In the genomic region with DNA sequence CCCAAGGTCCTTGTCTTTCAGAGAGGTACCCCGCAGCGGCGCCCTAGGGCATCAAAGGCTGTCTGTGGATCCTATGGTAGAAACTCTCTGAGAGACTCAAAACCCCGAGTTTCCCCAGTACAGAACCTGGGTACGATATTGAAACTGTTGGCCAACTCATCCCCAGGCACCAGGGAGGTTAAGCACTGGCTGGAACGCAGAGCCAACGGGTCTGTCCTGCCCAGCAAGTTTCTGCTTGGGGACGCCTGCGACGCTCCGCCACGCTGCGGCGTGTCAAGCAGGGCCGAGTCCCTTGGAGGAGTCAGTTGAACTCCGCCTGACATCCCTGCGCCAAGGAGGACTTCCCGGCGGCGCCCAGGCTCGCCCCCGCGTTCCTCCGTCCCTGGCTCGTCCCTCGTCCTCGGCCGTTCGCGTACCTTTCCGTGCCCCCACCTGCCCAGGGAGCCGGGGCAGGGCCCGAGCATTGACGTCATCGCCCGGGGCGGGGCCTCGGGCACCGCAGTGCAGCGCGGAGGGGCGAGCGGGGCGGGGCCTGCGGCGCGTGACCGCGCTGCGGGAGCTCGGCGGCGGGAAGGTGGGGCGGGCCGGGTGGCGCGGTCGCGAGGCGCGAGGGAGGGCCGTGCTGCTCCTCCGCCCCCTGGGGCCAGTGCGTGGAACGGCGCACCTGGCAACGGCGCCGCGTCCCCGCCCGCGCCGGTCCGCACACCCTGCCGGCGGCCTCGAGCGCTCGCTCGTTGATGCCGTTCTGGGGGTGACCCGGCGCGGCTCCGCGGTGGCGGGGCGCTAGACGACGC, we compare ENCODE assay signal across 8 mouse cellular contexts. TPM values are rescaled to one million over a fixed set of nuclear protein-coding genes. Genes with fewer than 3 reads are reported as not detected.
DNase-seq lines count a peak whose midpoint lies in the region; ATAC-seq and TF ChIP-seq lines count a peak whose summit lies in the region.

A gene (plus strand): TSS at position 577 of the 794 bp plus-strand sequence.

- H3K4me3 ChIP-seq in intestine, postnatal 0 days (ENCODE audit: low read depth, low read length), result peak within 1 kb of the TSS; percentile 86
- peak within 1 kb of the TSS; percentile 83 for H3K4me3 ChIP-seq in midbrain, embryonic 10.5 days

- peak within 1 kb of the TSS; percentile 99 for H3K4me2 ChIP-seq in intestine, postnatal 0 days (replicated peaks; ENCODE audit: low read depth)

- H3K9me3 ChIP-seq in intestine, postnatal 0 days (ENCODE audit: control insufficient read depth), result no peaks in the 10 kb centered on the region
- H3K9me3 ChIP-seq in midbrain, embryonic 10.5 days (replicated peaks), result no peaks in the 10 kb centered on the region

- H3K27ac ChIP-seq in intestine, postnatal 0 days (ENCODE audit: low read depth, low read length), result peak within 1 kb of the TSS; percentile 88
- H3K27ac ChIP-seq in midbrain, embryonic 10.5 days (replicated peaks), result peak within 1 kb of the TSS; percentile 76

- H3K36me3 ChIP-seq in intestine, postnatal 0 days (ENCODE audit: control insufficient read depth, insufficient read depth), result no peaks in the 10 kb centered on the region
- H3K36me3 ChIP-seq in midbrain, embryonic 10.5 days, result no peaks in the 10 kb centered on the region

- peak; percentile 88 for ATAC-seq in intestine, postnatal 0 days

- peaks cover 2% of the 10 kb centered on the region; the same call in 1 of the 2 replicates for H3K4me1 ChIP-seq in intestine, postnatal 0 days (replicated peaks; ENCODE audit: control insufficient read depth, insufficient read depth, low read length)
- peaks cover 16% of the 10 kb centered on the region for H3K4me1 ChIP-seq in midbrain, embryonic 10.5 days

- DNase-seq in adrenal gland, postnatal 36 days, result peak; percentile 88 to 91
- DNase-seq in embryo, embryonic 11.5 days (ENCODE audit: low read depth, low spot score), result peak; percentile 34
- no peak for DNase-seq in gonadal fat pad, adult 2 months (ENCODE audit: low read depth)
- DNase-seq in left cerebral cortex, postnatal 4 days, result peak; percentile 56
- peak; percentile 65 for DNase-seq in midbrain, embryonic 10.5 days (ENCODE audit: low spot score)
- DNase-seq in skeletal muscle tissue, adult 2 months (ENCODE audit: low read depth, low spot score), result peak; percentile 15
- no peak for DNase-seq in T-cell, adult 2 months (ENCODE audit: low spot score)

- intact Hi-C loops in left cerebral cortex, postnatal 4 days (cut with DNase I), result no loop called here

- peak within 1 kb of the TSS; percentile 79 for H3K9ac ChIP-seq in intestine, postnatal 0 days (ENCODE audit: low read depth, low read length)

- WGBS in intestine, postnatal 0 days, result under 1% methylated on average over 80 of the region's 91 CpGs
- under 1% methylated on average over 91 of the region's 91 CpGs for WGBS in midbrain, embryonic 10.5 days

- no peaks in the 10 kb centered on the region for H3K27me3 ChIP-seq in intestine, postnatal 0 days (replicated peaks; ENCODE audit: control insufficient read depth, insufficient read depth, low read length)
- peaks cover 91% of the 10 kb centered on the region for H3K27me3 ChIP-seq in midbrain, embryonic 10.5 days (ENCODE audit: low read depth, poor library complexity, severe bottlenecking)

- TF ChIP-seq CTCF in intestine, postnatal 0 days (IDR thresholded peaks at IDR 0.05; ENCODE audit: low read depth), result peak; percentile 34

RNA-seq across cellular contexts. Expression of the gene that starts here (rescaled TPM):
- total RNA-seq in adrenal gland, postnatal 36 days (2021), result 1 to 10 TPM; 6.5 to 7.7 TPM
- polyA plus RNA-seq in gonadal fat pad, adult 2 months (2012; rRNA removed), result 95.7 and 103 TPM in 2 replicates
- polyA plus RNA-seq in intestine, postnatal 0 days (2015; fragmentation: Nextera tagmentation; extraction: Ambion mirVana), result 31.9 and 32.2 TPM in 2 replicates
- 10 to 100 TPM; 20.1 to 25.1 TPM for total RNA-seq in left cerebral cortex, postnatal 4 days (2021)
- 0.76 and 0.80 TPM in 2 replicates for polyA plus RNA-seq in midbrain, embryonic 10.5 days (2016; fragmentation: Nextera tagmentation; extraction: Ambion mirVana)

Comparison
In these comparisons a context has a peak if more than half of its experiments do, and no peak if none do; other contexts are left out.
1. RNA of the gene that starts here (polyA plus RNA-seq): 95.7 to 103 TPM in gonadal fat pad, adult 2 months and 31.9 to 32.2 TPM in intestine, postnatal 0 days; 0.76 to 0.80 TPM in midbrain, embryonic 10.5 days; every median in the first group is over 10 times any median in the second.
2. Peak in DNase-seq, H3K4me3 ChIP-seq and H3K27ac ChIP-seq in midbrain, embryonic 10.5 days; RNA of the gene not detected or under 1 TPM.
3. DNase-seq: peak in adrenal gland, postnatal 36 days (2 of 2), embryo, embryonic 11.5 days (single experiment), left cerebral cortex, postnatal 4 days (single experiment) and skeletal muscle tissue, adult 2 months (single experiment); none in gonadal fat pad, adult 2 months (single experiment) and T-cell, adult 2 months (single experiment).